Mouse (Mus musculus): ENCODE data around the gene Rreb1.

Rreb1 gene

DNA sequence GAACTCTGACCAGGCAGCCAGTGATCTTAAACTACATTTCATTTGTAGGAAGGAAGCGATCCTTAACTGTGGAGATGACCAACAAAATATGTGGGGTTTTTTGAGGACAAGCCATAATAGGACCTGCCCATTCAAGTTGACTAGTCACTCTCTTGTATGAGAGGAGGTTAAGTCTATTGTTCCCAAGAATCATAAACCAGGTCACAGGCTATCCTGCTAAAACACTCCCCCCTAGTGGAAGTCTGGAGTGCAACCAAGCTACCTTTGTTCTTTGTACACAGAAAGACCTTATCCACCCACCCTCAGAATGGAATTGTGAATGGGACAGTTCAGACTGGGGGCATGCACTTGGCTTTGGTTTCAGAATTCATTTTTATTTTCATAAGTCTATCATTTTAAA, 166.1 kb downstream of the Rreb1 start:
- no peak for DNase-seq (ENCODE audit: low read depth, low spot score)

- no peak for DNase-seq (ENCODE audit: low read depth, low spot score)
These were observed 167.2 kb downstream of the Rreb1 start for GRCm38 (mm10) chr13:37945392-37945791.

DNA sequence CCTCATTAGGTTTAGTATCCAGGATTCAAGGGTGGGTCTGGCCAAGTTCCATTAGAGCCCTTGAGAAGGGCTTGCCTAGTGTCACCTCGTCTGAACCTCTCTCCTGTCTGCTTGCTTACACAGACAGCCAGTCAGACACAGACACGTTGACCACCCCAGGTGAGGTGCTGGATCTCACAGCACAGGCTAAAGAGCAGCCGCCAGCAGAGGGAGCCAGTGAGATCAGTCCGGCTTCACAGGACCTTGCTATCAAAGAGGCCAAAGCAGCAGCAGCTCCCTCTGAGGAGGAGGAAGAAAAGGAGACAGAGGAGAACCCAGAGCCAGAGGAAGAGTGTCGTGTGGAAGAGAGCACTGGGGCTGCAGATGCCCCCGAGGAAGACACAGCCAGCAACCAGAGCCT, 168.5 kb downstream of the Rreb1 start:
- DNase-seq (ENCODE audit: low read depth, low spot score): peak; percentile 63

DNA sequence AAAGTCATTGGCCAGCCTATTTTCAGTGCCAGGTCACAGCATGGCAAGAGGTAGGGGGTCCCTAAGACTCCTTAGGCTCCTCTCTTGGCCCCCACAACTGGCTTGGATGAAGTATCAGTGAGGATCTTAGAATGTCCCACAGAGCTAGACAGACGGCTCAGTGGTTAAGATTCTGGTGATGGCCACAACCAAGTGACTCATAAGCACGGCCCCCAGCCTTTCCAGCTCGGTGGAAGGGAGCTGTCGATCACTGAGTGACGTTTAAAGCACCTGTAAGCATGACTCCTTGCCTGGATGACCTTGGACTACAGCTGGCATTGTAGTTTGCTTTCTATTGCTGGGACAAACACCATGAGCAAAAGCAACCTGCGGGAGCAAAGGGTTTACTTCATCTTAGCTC, 174.8 kb downstream of the Rreb1 start:
- DNase-seq (ENCODE audit: low read depth, low spot score): no peak

DNA sequence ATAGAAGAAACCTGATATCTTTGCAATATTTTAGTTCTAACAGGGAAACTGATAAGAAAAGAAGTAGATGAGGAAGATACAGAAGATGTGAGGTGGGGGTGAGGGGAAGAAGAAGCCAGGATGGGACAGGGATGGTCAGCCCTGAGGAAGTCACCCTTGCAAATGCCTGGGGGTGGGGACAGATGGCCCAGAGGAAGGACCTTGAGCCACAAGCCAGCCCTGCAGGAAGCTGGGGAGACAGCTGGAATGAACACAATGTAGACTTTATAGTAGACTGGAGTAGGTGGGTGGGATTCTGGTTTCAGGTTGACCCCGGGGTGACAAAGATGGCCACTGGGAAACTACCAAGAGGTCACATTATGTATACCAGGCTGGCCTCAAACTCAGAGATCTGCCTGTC, 176.1 kb downstream of the Rreb1 start:
- DNase-seq (ENCODE audit: low read depth, low spot score): no peak

DNA sequence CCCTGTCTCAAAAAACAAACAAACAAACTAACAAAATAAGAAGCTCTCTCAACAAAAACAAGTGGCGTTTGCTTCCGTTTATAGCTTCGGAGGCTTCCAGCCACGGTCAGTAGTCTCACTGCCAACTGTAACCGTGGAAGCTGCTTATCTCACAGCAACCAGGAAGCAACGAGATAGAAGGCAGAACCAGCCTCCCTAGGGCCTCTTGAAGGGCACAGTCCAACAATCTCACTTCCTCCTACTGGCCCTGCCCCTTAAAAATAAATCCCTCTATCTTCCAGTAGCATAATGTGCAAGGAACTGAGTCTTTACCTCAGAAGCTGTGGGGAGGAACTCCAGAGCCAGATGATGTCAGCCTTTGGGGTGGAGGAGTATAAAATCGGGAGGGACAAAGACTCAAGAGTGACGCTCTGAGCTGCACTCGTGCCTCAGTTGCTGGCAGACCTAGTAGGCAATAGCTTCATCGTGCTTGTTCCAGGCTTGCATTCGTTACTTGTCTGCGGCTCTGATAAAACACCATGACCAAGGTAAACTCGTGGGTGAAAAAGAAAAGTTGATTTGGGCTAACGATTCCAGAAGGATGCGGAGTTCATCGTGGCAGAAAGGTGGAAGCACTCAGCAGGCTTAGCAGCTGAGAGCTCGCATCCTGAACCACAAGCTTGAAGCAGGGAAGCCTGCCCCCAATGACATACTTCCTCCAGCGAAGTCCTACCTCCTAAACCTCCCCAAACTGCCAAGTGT, 180.5 kb downstream of the Rreb1 start:
- DNase-seq (ENCODE audit: low read depth, low spot score): no peak

DNA sequence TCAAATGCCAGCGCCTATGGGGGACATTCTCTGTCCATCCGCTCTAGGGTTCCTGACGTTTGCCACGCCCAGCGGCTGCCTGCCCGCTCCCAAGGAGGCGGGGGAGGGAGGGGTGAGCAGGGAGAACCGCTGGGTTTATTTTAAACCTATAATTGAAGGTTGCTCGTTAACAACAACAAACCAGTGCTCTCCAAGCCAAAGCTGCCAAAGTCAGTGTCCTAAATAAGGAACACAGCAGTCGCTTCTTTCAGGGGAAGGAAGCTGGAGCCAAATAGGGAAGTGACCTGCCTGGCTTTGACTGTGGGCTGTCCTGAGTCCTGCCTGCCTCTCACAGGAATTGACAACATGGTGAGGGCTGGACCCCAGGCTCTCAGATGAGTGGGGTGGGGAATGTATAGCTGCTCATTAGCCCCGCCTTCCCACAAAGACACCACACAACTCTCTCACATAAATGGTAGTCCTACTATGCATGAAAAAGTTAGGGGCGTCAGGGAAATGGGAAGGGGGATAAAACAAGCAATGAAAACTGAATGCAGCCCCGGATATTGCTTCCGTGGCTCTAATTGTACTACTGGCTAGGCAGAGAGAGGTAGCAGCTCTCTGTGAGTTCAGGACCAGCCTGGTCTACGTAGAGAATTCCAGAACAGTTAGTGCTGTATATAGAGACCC, 181.2 kb downstream of the Rreb1 start:
- no peak for DNase-seq (ENCODE audit: low read depth, low spot score)

- DNase-seq (ENCODE audit: low read depth, low spot score): no peak
These were observed 181.7 kb downstream of the Rreb1 start for GRCm38 (mm10) chr13:37959936-37960335.

- no peak for DNase-seq (ENCODE audit: low read depth, low spot score)
These were observed 184.3 kb downstream of the Rreb1 start for GRCm38 (mm10) chr13:37962541-37962940.

GRCm38 (mm10) chr13:37963354-37964007, 185.3 kb downstream of the Rreb1 start:
- peak; percentile 75 for DNase-seq (ENCODE audit: low read depth, low spot score)

- no peak for DNase-seq (ENCODE audit: low read depth, low spot score)
These were observed 186.2 kb downstream of the Rreb1 start for GRCm38 (mm10) chr13:37964128-37965087.

GRCm38 (mm10) chr13:37965126-37965914, 187.1 kb downstream of the Rreb1 start:
- DNase-seq (ENCODE audit: low read depth, low spot score): no peak

DNA sequence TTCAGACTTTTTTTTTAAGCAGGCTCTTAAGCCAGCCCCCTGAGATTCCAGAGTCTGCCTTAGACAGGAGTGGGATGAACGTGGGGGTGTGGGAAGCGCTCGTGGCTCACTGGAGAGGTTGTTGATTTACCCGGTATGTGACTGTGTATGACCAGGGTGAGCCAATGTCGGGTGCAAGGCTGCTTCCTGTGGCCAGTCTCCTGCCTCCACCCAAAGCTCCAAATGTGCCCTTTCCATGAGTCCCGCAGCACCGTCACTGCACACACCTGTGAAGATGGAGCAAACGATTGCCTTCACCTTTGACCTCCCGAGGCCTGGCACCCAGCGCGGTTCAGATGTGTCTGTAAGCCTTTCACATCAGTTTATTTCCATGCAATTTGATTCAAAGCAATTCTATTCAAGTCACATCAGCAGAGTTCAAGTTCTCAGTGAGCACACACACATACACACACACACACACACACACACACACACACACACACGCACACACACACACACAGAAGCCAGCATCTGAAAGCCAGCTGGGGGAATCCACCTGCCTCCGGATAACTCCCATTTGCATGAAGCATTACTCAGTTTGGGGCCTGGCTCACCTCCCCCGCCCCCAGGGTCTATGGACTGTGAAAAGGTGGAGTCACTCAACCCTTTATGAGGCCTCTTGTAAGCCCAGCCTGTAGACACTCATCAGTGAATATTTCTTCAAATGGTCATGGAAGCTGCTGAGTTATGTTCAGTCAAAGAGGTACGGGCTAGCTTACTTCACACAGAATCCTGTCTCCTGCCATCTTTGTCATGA, 188.3 kb downstream of the Rreb1 start:
- DNase-seq (ENCODE audit: low read depth, low spot score): no peak

- no peak for DNase-seq (ENCODE audit: low read depth, low spot score)
These were observed 188.8 kb downstream of the Rreb1 start for GRCm38 (mm10) chr13:37967052-37967437.

GRCm38 (mm10) chr13:37967565-37967964, 189.4 kb downstream of the Rreb1 start:
- DNase-seq (ENCODE audit: low read depth, low spot score): no peak

- peak; percentile 67 for DNase-seq (ENCODE audit: low read depth, low spot score)
These were observed 191.1 kb downstream of the Rreb1 start for GRCm38 (mm10) chr13:37969337-37969736.

GRCm38 (mm10) chr13:37969988-37970387, 191.8 kb downstream of the Rreb1 start:
- no peak for DNase-seq (ENCODE audit: low read depth, low spot score)

GRCm38 (mm10) chr13:37970887-37971530, 192.8 kb downstream of the Rreb1 start:
- DNase-seq (ENCODE audit: low read depth, low spot score): no peak

- no peak for DNase-seq (ENCODE audit: low read depth, low spot score)
These were observed 195.8 kb downstream of the Rreb1 start for GRCm38 (mm10) chr13:37974036-37974435.

Data from embryo, embryonic 11.5 days (tissue).